ENCODE assay signal across 17 mouse cellular contexts in the genomic region with DNA sequence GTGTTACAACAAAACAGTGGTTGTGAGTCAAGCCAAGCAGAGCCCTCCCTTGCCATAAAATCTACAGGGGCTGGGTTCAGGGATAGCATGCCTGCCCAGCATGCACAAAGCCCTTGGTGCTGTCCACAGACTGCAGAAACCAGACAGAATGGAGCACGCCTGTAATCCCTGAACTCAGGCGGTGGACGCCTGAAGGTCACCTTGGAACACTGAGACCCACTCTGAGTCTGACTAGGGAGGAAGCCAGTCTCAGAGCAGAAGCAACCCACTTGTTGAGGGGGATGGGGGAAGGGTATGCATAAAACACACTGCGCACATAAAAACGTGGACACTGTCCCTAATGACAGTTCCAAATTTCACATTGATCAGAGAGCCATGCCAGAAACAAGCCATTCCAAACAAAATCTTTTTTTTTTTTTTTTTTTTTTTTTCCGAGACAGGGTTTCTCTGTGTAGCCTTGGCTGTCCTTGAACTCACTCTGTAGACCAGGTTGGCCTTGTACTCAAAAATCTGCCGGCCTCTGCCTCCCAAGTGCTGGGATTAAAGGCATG.
"Had no signal": no experiment of that assay in that cellular context is flagged by ENCODE, and none has a peak within 500 bp of the region (broad histone marks: within the 10 kb centered on the region; RNA-seq: fewer than 3 reads in every experiment).

No protein-coding gene starts in this region.

- H3K9ac ChIP-seq: liver, embryonic 14.5 days; lung, embryonic 15.5 days; midbrain, embryonic 12.5 days; neural tube, embryonic 13.5 days; stomach, embryonic 15.5 days had no signal

- H3K9me3 ChIP-seq: lung, embryonic 15.5 days; megakaryocyte, embryonic 14.5 days; midbrain, embryonic 10.5 days; midbrain, embryonic 12.5 days; neural tube, embryonic 13.5 days; stomach, embryonic 15.5 days had no signal

- H3K27me3 ChIP-seq: lung, embryonic 15.5 days; megakaryocyte, embryonic 14.5 days; midbrain, embryonic 12.5 days; neural tube, embryonic 13.5 days; stomach, embryonic 15.5 days had no signal

- H3K4me2 ChIP-seq: lung, embryonic 15.5 days; midbrain, embryonic 12.5 days; neural tube, embryonic 13.5 days; stomach, embryonic 15.5 days had no signal

- H3K4me1 ChIP-seq: lung, embryonic 15.5 days; midbrain, embryonic 10.5 days; midbrain, embryonic 12.5 days; neural tube, embryonic 13.5 days; stomach, embryonic 15.5 days had no signal

- ATAC-seq: lung, postnatal 0 days; midbrain, embryonic 16.5 days had no signal

- DNase-seq: lung, adult 2 months; midbrain, embryonic 14.5 days; thymus, adult 2 months; thymus, postnatal 25 days; thymus, postnatal 4 days had no signal

- H3K4me3 ChIP-seq: lung, embryonic 15.5 days; megakaryocyte, embryonic 14.5 days; midbrain, embryonic 10.5 days; midbrain, embryonic 12.5 days; myocyte; neural tube, embryonic 13.5 days; stomach, embryonic 15.5 days had no signal

- H3K27ac ChIP-seq: liver, embryonic 14.5 days; lung, embryonic 15.5 days; macrophage; midbrain, embryonic 10.5 days; midbrain, embryonic 12.5 days; neural tube, embryonic 13.5 days; stomach, embryonic 15.5 days; stomach, postnatal 0 days had no signal
